In genomic region chr11:35982734-35983133, GRCm38 (mm10) we compare ENCODE assay signal across 17 mouse cellular contexts. TPM values are rescaled to one million over a fixed set of nuclear protein-coding genes. Genes with fewer than 3 reads are reported as not detected.
DNase-seq lines count a peak whose midpoint lies in the region.
"Had no signal": no experiment of that assay in that cellular context is flagged by ENCODE, and none has a peak within 500 bp of the region (broad histone marks: within the 10 kb centered on the region; RNA-seq: fewer than 3 reads in every experiment).

No protein-coding gene starts in this region.

- intact Hi-C loops in heart, postnatal 14 days (cut with DNase I): no loop called here

- DNase-seq in adrenal gland, adult (ENCODE audit: inconsistent age in 2 of 2, low spot score in 1 of 2): peak; percentile 61 to 81
- DNase-seq in adrenal gland, adult 8-10 months: no peak
- DNase-seq in kidney, adult 11 months: peak; percentile 64
- DNase-seq in kidney, adult 18-20 months: no peak
- DNase-seq in MN1 (ENCODE audit: low spot score): peak; percentile 66
- peak; percentile 66 for DNase-seq in cerebellum, adult 8-10 months
- no peak for DNase-seq in heart, postnatal 14 days
- DNase-seq in layer of hippocampus, adult 8-10 months (ENCODE audit: low spot score in 2 of 2): no peak
- DNase-seq: adrenal gland, postnatal 25 days; embryo, embryonic 11 days; gastrocnemius, postnatal 25 days; heart, adult 2 months; heart, postnatal 4 days; layer of hippocampus, adult 9-11 months; lung, adult 2 months; right cerebral cortex, postnatal 25 days; thymus, adult 2 months had no signal

RNA-seq across cellular contexts. Expression of gene Wwc1, which starts 2.4 kb away (rescaled TPM):
- total RNA-seq in adrenal gland, adult 8-10 months (2022): 100 to 1,000 TPM in 3 of 4 experiments, 10 to 100 TPM in 1; 98.7 to 129 (median 104) TPM
- 1 to 10 TPM in 1 of 2 experiments, under 1 TPM in 1; 0.98 to 1.2 TPM for total RNA-seq in heart, postnatal 14 days (2021)
- total RNA-seq in layer of hippocampus, adult 8-10 months (2022): 10 to 100 TPM; 79.1 to 98.9 (median 90.3) TPM

Comparison
In these comparisons a context has a peak if more than half of its experiments do, and no peak if none do; other contexts are left out.
1. DNase-seq: peak in adrenal gland, adult (2 of 2), kidney, adult 11 months (single experiment), MN1 (single experiment) and cerebellum, adult 8-10 months (single experiment); none in adrenal gland, adult 8-10 months (single experiment), kidney, adult 18-20 months (single experiment), heart, postnatal 14 days (0 of 2) and layer of hippocampus, adult 8-10 months (0 of 2).
2. RNA of gene Wwc1, which starts 2.4 kb away (total RNA-seq): 98.7 to 129 TPM in adrenal gland, adult 8-10 months and 79.1 to 98.9 TPM in layer of hippocampus, adult 8-10 months; 0.98 to 1.2 TPM in heart, postnatal 14 days; every median in the first group is over 10 times any median in the second.